Mouse (Mus musculus) ES-CJ7 (cell line): ENCODE measurements around the gene Ccr1.
A peak's percentile ranks its signal among the peaks of the same experiment; 100 is the strongest.
"Not testable (repeated sequence)": the region's sequence is repeated elsewhere in the genome, so short reads cannot be mapped to it uniquely, and the experiment has no call there.

Source experiments
- DNase-seq: peaks from one replicate; pipeline ENCODE4 v3.0.0; 2011; ENCODE audit warnings: low read depth, low spot score

Gene Ccr1

DNA sequence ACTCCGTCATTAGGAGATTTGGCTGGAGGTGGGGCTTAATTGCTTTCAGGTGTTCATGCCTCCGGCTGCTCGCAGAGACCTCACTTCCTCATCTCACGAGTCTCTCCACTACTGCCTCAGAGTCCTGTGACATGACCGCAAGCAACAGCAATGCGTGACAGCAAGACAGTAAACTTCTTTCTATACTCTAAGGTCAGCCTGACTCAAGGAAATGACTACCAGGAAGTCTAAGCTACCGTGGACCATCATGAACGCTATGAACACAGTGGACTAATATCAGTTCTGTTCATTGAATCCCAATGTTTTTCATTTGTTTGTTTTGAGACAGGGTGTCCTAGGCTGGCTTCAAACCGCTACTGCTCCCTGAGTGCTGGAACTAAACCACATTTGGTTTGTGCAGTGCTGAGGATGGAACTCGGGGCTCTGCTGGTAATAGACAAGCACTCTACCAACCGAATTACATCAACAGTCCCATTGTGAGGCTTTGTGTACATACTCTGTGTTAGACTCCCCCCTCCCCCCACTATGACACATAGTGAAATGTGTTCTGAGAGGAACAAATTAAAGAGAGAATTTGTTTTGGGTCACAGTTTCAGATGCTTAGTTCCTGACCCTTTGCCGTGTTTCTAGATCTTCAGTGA lies 40.3 kb downstream of the Ccr1 start:
- DNase-seq: peak; percentile 75

DNA sequence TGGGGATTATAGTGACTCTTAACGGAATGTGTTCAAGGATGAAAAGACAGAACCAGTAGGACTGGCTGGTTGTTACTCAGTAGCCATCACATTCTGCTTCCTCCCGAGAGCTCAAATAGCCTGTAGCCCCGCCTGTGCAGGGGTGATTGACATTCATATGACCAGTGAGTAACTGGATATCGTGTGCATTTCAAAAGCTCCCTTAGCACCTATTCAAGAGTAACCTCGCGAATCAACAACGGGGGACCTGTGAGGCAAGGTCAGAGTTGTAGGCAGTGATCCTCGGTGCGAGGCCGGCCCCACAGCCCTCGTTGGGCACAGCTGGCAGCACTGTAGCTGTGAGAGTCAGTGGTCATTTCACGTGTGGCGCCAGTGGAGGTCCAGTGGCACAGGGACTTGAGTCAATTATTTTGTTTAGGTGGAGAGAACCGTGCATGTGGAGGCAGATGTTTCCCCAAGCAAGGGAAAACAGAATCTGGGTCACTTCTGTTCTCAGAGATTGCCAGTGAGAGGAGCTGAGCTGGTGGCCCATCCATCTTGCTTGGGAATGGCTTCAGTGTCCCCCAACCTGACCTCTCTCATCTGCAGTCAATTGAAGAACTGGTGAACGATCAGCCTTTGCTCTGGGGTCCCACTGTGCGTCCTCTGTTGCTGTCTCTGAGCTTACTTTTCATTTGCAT lies 41.1 kb downstream of the Ccr1 start:
- peak; percentile 72 for DNase-seq

DNA sequence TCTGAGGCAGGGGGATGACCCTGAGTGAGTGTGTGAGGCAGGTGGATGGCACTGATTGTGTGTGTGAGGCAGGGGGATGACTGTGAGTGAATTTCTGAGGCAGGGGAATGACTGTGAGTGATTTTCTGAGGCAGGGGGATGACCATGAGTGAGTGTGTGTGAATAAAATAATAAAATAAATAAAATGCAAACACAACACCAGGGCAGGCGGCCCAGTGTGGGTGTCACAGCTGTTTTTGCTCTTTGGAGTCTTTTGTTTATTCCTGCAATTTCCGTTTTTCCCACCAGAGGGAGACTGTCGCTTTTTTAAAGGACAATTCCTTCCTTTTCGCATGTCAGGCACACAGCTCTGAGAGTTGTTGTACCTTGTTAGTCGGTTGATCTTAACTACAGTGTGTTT lies 42.5 kb downstream of the Ccr1 start:
- DNase-seq: not testable (repeated sequence)

DNA sequence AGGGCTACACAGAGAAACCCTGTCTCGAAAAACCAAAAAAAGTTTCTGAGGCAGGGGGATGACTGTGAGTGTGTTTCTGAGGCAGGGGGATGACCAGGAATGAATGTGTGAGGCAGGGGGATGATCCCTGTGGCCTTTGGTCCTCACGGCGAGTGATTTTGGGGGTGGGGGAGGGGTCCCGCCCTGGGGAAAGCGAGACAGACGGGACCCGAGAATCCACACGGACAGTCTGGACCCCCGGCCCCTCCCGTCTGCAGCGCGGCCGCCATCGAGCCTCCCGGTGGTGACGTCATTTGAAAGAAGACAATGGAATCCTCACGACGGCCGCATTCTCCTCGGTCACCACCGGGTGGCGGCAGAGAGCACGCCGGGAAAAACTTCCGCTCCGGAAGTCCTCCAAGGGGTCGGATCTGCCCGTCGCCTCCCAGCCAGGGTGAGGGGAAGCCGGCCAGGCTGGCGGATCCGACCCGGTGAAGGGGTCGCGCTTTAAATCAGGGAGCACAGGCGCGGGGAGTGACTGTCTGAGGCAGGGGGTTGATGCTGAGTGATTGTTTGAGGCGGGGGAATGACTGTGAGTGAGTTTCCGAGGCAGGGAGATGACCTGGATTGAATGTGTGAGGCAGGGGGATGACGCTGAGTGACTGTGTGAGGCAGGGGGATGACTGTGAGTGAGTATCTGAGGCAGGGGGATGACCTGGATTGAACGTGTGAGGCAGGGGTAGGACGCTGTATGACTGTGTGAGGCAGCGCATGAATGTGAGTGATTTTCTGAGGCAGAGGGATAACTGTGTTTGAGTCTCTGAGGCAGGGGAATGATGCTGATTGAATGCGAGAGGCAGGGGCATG lies 43.2 kb downstream of the Ccr1 start:
- peak; percentile 87 for DNase-seq

DNA sequence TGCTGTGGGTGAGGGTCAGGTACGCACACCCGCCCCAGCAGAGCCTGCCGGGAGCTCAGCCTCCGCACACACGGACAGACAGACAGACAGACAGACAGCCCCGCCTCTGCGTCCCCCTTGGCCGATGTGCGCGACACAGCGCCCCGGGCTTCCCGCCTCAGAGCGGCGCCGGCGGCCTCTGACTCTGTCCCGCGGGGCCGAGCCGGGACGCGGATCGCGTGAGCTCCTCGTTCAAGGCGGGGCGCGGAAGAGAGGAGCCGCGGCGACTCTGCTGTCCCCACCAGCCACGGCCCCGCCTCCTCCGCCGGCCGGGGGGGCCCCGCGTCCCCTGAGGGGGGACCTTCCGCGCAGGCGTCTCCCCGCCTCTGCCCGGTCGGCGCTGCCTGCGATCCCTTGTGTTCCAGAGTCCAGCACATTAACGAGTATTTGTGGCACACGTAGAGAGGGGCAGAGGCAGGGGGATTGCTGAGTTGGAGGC lies 43.9 kb downstream of the Ccr1 start:
- peak; percentile 89 for DNase-seq

DNA sequence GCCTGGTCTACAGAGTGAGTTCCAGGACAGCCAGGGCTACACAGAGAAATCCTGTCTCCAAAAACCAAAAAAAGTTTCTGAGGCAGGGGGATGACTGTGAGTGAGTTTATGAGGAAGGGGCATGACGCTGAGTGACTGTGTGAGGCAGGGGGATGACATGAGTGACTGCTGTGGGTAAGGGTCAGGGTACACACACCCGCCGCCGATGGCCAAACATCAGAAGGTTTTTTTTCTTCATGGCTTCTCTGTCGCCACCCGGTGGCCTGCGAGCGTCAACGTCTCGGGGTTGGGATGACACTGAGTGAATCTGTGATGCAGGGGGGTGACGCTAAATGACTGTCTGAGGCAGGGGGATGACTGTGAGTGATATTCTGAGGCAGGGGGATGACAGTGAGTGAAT lies 44.5 kb downstream of the Ccr1 start:
- not testable (repeated sequence) for DNase-seq

DNA sequence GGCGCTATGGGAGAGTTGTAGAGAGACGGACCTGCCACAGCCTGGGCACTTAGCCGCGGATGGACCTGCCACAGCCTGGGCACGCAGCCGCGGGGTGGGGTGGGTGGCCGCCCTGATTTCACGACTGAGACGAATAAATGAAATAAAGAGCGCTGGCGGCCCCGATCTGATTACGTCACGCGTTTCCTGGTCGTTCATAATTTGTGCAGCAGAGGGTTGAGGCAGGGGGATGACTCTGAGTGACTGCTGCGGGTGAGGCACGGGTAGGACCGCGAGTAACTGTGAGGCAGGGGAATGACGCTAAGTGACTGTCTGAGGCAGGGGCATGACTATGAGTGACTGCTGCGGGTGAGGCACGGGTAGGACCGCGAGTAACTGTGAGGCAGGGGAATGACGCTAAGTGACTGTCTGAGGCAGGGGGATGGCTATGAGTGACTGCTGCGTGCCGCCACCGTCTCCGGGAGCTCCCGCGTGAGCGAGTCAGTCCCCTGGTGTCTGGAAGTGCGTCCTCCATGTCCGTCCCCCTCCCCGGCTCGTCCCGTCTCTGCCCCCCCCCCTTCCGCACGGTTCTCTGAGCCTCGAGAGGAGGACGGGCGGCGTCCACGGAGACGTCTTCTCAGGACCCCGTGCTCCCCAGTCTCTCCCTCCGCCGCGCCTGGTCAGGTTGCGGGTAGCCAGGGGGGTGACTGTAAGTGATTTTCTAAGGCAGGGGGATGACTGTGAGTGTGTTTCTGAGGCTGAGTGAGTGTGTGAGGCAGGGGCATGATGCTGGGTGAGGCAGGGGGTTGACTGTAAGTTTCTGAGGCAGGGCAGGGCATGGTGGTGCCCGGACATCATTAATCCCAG lies 45.1 kb downstream of the Ccr1 start:
- DNase-seq: no peak
